Mouse (Mus musculus) adrenal gland, postnatal 25 days (tissue): ENCODE measurements around the gene Hnrnpab. TPM values are rescaled to one million over a fixed set of nuclear protein-coding genes. Genes with fewer than 3 reads are reported as not detected.

Experiments used
- DNase-seq: peaks from one replicate; pipeline ENCODE4 v3.0.0; 2021; ENCODE audit warnings: mixed read lengths
- total RNA-seq: library from RNA; stranded (reverse); gene quantifications from 2 replicates; pipeline ENCODE4 v1.2.3, GENCODE M21; 2021

The Hnrnpab gene
- total RNA-seq, 1 experiment from 2014 or later: 304 TPM

DNA sequence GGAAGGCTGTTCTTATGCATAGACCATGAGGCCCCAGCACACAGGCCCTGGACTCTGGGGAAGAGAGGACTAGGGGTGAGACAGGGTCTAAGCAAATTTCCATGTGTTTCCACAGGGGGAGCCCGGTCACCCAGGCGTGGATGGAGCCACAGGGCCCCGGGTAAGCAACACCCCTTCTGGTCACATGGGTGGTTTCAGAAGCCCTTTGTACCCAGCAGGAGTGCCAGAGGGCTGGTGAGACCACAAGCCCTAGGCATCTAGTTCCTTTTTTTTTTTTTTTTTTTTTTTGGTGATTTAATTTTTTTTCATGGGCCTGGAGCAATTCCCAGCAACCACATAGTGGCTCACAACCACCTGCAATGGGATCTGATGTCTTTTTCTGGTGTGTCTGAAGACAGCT is 41.6 kb downstream of the Hnrnpab start:
- DNase-seq: no peak

DNA sequence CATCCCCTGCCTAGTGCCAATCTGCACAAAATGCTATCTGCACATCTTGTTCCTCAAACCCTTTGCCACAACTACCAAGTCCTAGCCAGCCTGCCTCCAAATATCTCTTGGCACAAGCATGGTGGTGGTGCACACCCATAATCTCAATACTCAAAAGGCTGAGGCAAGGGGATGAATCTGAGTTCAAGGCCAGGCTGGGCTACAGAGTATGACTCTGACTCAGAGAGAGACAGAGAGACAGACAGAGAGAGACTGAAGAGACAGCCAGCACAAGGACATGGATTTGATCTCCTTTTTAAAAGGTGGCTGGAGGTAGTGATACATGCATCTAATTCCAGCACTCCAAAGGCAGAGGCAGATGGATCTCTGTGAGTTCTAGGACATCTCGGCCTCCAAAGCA is 43.4 kb downstream of the Hnrnpab start:
- DNase-seq: no peak

DNA sequence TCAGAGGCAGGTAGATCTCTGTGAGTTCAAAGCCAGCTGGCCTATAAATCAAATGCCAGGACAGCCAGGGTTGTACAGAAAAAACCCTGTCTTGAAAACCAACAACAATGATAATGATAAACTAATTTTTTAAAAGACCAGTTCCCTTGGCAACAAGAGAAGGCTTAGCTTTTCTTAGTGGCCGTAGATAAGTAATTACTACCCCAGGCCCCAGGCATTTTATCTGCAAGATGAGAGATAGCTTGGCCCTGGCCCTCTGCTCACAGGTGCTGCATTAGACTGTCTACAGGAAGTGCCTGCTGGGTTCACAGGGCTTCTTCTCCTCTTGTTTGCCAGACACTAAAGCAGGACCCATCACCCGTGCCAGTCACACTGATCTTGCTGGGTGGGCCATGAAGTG is 51.6 kb downstream of the Hnrnpab start:
- DNase-seq: no peak

DNA sequence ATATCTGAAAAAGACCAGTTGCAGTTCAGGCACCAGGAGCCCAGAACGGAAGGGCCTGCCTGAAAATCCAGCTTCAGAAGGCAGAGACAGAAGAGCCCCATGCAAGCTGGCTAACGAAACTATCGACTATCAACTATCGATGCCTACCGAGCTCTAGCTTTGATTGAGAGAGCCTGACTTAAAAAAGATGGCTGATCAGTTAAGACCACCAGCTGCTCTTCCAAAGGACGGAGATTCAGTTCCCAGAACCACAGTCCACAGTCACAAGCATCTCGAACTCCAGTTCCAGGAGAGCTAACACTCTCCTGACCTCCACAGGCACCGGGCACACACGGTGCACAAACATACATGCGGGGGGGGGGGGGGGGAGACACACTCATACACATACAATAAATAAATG is 52.1 kb downstream of the Hnrnpab start:
- no peak for DNase-seq

DNA sequence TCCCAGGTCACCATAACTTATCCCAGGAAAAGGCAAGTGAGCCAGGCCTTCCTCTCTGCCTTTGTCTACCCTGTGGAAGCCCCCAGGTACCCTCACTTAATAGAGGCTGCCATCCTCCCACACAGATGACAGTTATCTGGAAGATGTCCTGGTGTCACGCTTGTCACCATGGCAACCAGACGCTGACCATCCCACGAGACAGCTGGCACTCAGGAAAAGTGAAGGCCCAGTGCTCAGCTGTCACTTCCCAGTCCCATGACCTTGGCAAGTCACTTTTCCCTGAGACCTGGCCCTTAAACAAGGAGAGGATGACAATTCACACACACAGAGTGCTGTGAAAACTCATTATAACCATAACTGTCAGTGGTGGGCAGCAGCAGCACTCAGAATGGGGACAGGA is 54.6 kb downstream of the Hnrnpab start:
- DNase-seq: no peak

DNA sequence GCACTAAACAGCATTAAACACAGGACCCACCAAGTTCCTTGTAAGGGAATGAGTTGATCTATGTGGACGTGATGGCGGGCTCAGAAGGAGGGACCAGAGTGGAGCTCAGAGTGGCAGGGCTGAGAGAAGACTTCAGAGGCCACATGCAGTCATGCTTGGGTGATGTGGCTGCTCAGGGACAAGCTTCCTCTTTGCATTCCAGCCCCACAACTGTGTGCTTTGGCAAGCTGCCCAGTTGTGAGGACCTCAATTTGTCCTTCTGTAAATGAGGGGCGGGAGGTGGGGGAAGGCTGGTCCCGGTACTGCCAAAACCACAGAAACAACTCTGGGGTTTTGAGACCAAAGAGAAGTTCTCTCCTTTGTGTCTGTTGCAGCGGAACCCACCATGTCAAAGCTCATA is 55.4 kb downstream of the Hnrnpab start:
- DNase-seq: no peak

Other genes starting within 250 kb of the Hnrnpab start
- 40.0 and 41.3 TPM in 2 replicates for gene Phykpl, start 22.1 kb downstream of the Hnrnpab start, total RNA-seq
- gene Nhp2, start 12.9 kb upstream of the Hnrnpab start, total RNA-seq: 68.0 and 76.9 TPM in 2 replicates
- 54.7 and 55.8 TPM in 2 replicates for gene Rmnd5b, start 29.0 kb upstream of the Hnrnpab start, total RNA-seq
- gene N4bp3, start 44.0 kb upstream of the Hnrnpab start, total RNA-seq: 11.1 and 13.7 TPM in 2 replicates
- gene D930048N14Rik, start 44.1 kb upstream of the Hnrnpab start, total RNA-seq: 3.5 and 4.0 TPM in 2 replicates
- gene 0610009B22Rik, start 82.0 kb upstream of the Hnrnpab start, total RNA-seq: 55.1 and 58.2 TPM in 2 replicates
- gene Sec24a, start 156.8 kb upstream of the Hnrnpab start, total RNA-seq: 33.8 and 41.2 TPM in 2 replicates
- 93.6 and 96.4 TPM in 2 replicates for gene Sar1b, start 156.8 kb upstream of the Hnrnpab start, total RNA-seq